In genomic region chr16:92861571-92861970, GRCm38 (mm10) we compare ENCODE assay signal across 19 mouse cellular contexts.
"Had no signal": no experiment of that assay in that cellular context is flagged by ENCODE, and none has a peak within 500 bp of the region (broad histone marks: within the 10 kb centered on the region; RNA-seq: fewer than 3 reads in every experiment).

No protein-coding gene starts in this region.

- H3K27ac ChIP-seq: layer of hippocampus, adult 2 months; liver, embryonic 13.5 days; midbrain, embryonic 12.5 days; midbrain, embryonic 15.5 days; neural tube, embryonic 13.5 days; stomach, embryonic 15.5 days had no signal

- ATAC-seq: midbrain, embryonic 15.5 days had no signal

- H3K9ac ChIP-seq: liver, embryonic 13.5 days; midbrain, embryonic 12.5 days; midbrain, embryonic 15.5 days; neural tube, embryonic 13.5 days; stomach, embryonic 15.5 days had no signal

- H3K36me3 ChIP-seq: liver, embryonic 13.5 days; midbrain, embryonic 12.5 days; midbrain, embryonic 15.5 days; neural tube, embryonic 13.5 days; stomach, embryonic 15.5 days had no signal

- H3K4me2 ChIP-seq: liver, embryonic 13.5 days; midbrain, embryonic 12.5 days; midbrain, embryonic 15.5 days; neural tube, embryonic 13.5 days; stomach, embryonic 15.5 days had no signal

- H3K4me1 ChIP-seq: liver, embryonic 13.5 days; midbrain, embryonic 12.5 days; midbrain, embryonic 15.5 days; neural tube, embryonic 13.5 days; stomach, embryonic 15.5 days had no signal

- H3K9me3 ChIP-seq: liver, embryonic 13.5 days; midbrain, embryonic 12.5 days; midbrain, embryonic 15.5 days; neural tube, embryonic 13.5 days; stomach, embryonic 15.5 days had no signal

- DNase-seq: kidney, adult 11 months; kidney, adult 8-10 months; kidney, postnatal 14 days; kidney, postnatal 4 days; layer of hippocampus, adult 9-11 months; liver, embryonic 13.5 days; lung, adult 2 months; lung, postnatal 14 days; lung, postnatal 4 days; right cerebral cortex, adult 18-20 months; right cerebral cortex, postnatal 14 days; spleen, adult 18-20 months; thymus, postnatal 25 days had no signal

- H3K4me3 ChIP-seq: layer of hippocampus, adult 2 months; liver, embryonic 13.5 days; midbrain, embryonic 12.5 days; midbrain, embryonic 15.5 days; myocyte; neural tube, embryonic 13.5 days; stomach, embryonic 15.5 days had no signal

- H3K27me3 ChIP-seq: midbrain, embryonic 12.5 days; midbrain, embryonic 15.5 days; neural tube, embryonic 13.5 days; stomach, embryonic 15.5 days had no signal
